Comparison of ENCODE assay signal across 24 mouse cellular contexts in genomic region chr5:138715561-138716095, GRCm38 (mm10). TPM values are rescaled to one million over a fixed set of nuclear protein-coding genes. Genes with fewer than 3 reads are reported as not detected.
A peak's percentile ranks its signal among the peaks of the same experiment; 100 is the strongest.
DNase-seq lines count a peak whose midpoint lies in the region; ATAC-seq and TF ChIP-seq lines count a peak whose summit lies in the region.
"Had no signal": no experiment of that assay in that cellular context is flagged by ENCODE, and none has a peak within 500 bp of the region (broad histone marks: within the 10 kb centered on the region; RNA-seq: fewer than 3 reads in every experiment).

No protein-coding gene starts in this region.

- whole genome bisulfite sequencing in hindbrain, embryonic 11.5 days, result 37% methylated on average over 14 of the region's 14 CpGs
- WGBS in hindbrain, embryonic 12.5 days, result 41% methylated on average over 14 of the region's 14 CpGs
- WGBS in neural tube, embryonic 11.5 days, result 35% methylated on average over 14 of the region's 14 CpGs

- no peak overlapping the region for H3K27ac ChIP-seq in hindbrain, embryonic 11.5 days (ENCODE audit: low read depth, low read length)
- H3K27ac ChIP-seq in hindbrain, embryonic 12.5 days, result no peak overlapping the region
- 0 out of 2 replicates have a peak overlapping the region, but pooled peaks have one; percentile 37 for H3K27ac ChIP-seq in ES-E14 (ENCODE audit: insufficient read depth, low read depth, low read length, poor library complexity, severe bottlenecking)
- no peak overlapping the region for H3K27ac ChIP-seq in neural tube, embryonic 11.5 days (ENCODE audit: low read depth, low read length)
- H3K27ac ChIP-seq: embryonic facial prominence, embryonic 15.5 days; hindbrain, embryonic 14.5 days; kidney, postnatal 0 days; limb, embryonic 12.5 days; macrophage had no signal

- H3K9ac ChIP-seq in hindbrain, embryonic 11.5 days (ENCODE audit: low read depth, low read length), result no peak overlapping the region
- H3K9ac ChIP-seq in hindbrain, embryonic 12.5 days, result no peak overlapping the region
- no peak overlapping the region for H3K9ac ChIP-seq in ES-E14 (ENCODE audit: insufficient read depth, low read depth, low read length, poor library complexity, severe bottlenecking)
- H3K9ac ChIP-seq in neural tube, embryonic 11.5 days (ENCODE audit: low read length), result no peak overlapping the region
- H3K9ac ChIP-seq: embryonic facial prominence, embryonic 15.5 days; hindbrain, embryonic 14.5 days; limb, embryonic 12.5 days; liver, postnatal 0 days had no signal

- in situ Hi-C loops in ES-E14 (cut with MboI; ENCODE audit: low sequenced_read_pairs in 2 of 2, unreplicated experiment in 2 of 2), result no loop called here

- no peak overlapping the region for H3K4me3 ChIP-seq in hindbrain, embryonic 11.5 days (ENCODE audit: low read depth, low read length)
- H3K4me3 ChIP-seq in hindbrain, embryonic 12.5 days, result no peak overlapping the region
- H3K4me3 ChIP-seq in ES-E14 (ENCODE audit: insufficient read depth in 1 of 2, low read depth in 1 of 2, low read length in 2 of 2, poor library complexity in 1 of 2, severe bottlenecking in 1 of 2), result no peak overlapping the region
- no peak overlapping the region for H3K4me3 ChIP-seq in neural tube, embryonic 11.5 days (ENCODE audit: low read depth, low read length)
- H3K4me3 ChIP-seq: embryonic facial prominence, embryonic 15.5 days; limb, embryonic 12.5 days; myocyte had no signal

- no peaks in the 10 kb centered on the region for H3K27me3 ChIP-seq in hindbrain, embryonic 11.5 days (ENCODE audit: control insufficient read depth, insufficient read depth, low read length)
- H3K27me3 ChIP-seq in hindbrain, embryonic 12.5 days, result no peaks in the 10 kb centered on the region
- no peaks in the 10 kb centered on the region for H3K27me3 ChIP-seq in neural tube, embryonic 11.5 days (ENCODE audit: control insufficient read depth, insufficient read depth, low read length)
- H3K27me3 ChIP-seq: embryonic facial prominence, embryonic 15.5 days; limb, embryonic 12.5 days had no signal

- no peak overlapping the region for H3K4me2 ChIP-seq in hindbrain, embryonic 11.5 days (replicated peaks; ENCODE audit: low read depth, low read length)
- H3K4me2 ChIP-seq in hindbrain, embryonic 12.5 days (replicated peaks), result no peak overlapping the region
- no peak overlapping the region for H3K4me2 ChIP-seq in neural tube, embryonic 11.5 days (ENCODE audit: low read depth)
- H3K4me2 ChIP-seq: embryonic facial prominence, embryonic 15.5 days; hindbrain, embryonic 14.5 days; limb, embryonic 12.5 days; liver, embryonic 11.5 days had no signal

- H3K9me3 ChIP-seq in hindbrain, embryonic 11.5 days (ENCODE audit: control insufficient read depth, low read length), result no peaks in the 10 kb centered on the region
- H3K9me3 ChIP-seq in hindbrain, embryonic 12.5 days (replicated peaks), result no peaks in the 10 kb centered on the region
- H3K9me3 ChIP-seq in ES-E14 (ENCODE audit: control insufficient read depth, insufficient read depth, low read depth, low read length), result no peaks in the 10 kb centered on the region
- H3K9me3 ChIP-seq in neural tube, embryonic 11.5 days (ENCODE audit: control insufficient read depth, low read length), result no peaks in the 10 kb centered on the region
- H3K9me3 ChIP-seq: embryonic facial prominence, embryonic 15.5 days; limb, embryonic 12.5 days had no signal

- H3K36me3 ChIP-seq in hindbrain, embryonic 11.5 days (ENCODE audit: control insufficient read depth, insufficient read depth, low read length), result no peaks in the 10 kb centered on the region
- no peaks in the 10 kb centered on the region for H3K36me3 ChIP-seq in hindbrain, embryonic 12.5 days
- H3K36me3 ChIP-seq in ES-E14 (ENCODE audit: control insufficient read depth, insufficient read depth, low read length, poor library complexity, severe bottlenecking), result no peaks in the 10 kb centered on the region
- H3K36me3 ChIP-seq in neural tube, embryonic 11.5 days (ENCODE audit: control insufficient read depth, insufficient read depth, low read length), result no peaks in the 10 kb centered on the region
- H3K36me3 ChIP-seq: embryonic facial prominence, embryonic 15.5 days; limb, embryonic 12.5 days had no signal

- ATAC-seq in hindbrain, embryonic 11.5 days (ENCODE audit: low FRiP score), result no peak
- no peak for ATAC-seq in hindbrain, embryonic 12.5 days (ENCODE audit: low FRiP score)
- ATAC-seq in neural tube, embryonic 11.5 days (ENCODE audit: insufficient read depth, low FRiP score, low TSS enrichment), result no peak
- ATAC-seq: forebrain, embryonic 14.5 days; liver, postnatal 0 days; lung, postnatal 0 days; midbrain, embryonic 16.5 days had no signal

- DNase-seq in hindbrain, embryonic 11.5 days (ENCODE audit: low spot score), result peak; percentile 18
- no peak for DNase-seq in ES-E14 (ENCODE audit: low read depth, low spot score)
- peak; percentile 55 for DNase-seq in embryo, embryonic 10 days (ENCODE audit: low spot score)
- DNase-seq in neural tube, embryonic 11.5 days (ENCODE audit: low spot score), result peak; percentile 13
- no peak for DNase-seq in thymus, postnatal 14 days
- no peak for DNase-seq in retina, postnatal 1 day
- DNase-seq: adrenal gland, postnatal 25 days; cerebellum, adult 9-11 months; gastrocnemius, postnatal 14 days; heart, adult 18-20 months; kidney, adult 2 months; liver, postnatal 0 days; right cerebral cortex, postnatal 25 days had no signal

- no peaks in the 10 kb centered on the region for H3K4me1 ChIP-seq in hindbrain, embryonic 11.5 days (replicated peaks; ENCODE audit: control insufficient read depth, insufficient read depth, low read length)
- no peaks in the 10 kb centered on the region for H3K4me1 ChIP-seq in hindbrain, embryonic 12.5 days
- peaks cover 0 to 3% of the 10 kb centered on the region in 2 experiments; a peak in 1 of 4 replicates for H3K4me1 ChIP-seq in ES-E14 (ENCODE audit: control insufficient read depth in 2 of 2, insufficient read depth in 2 of 2, low read length in 2 of 2, poor library complexity in 1 of 2)
- H3K4me1 ChIP-seq in neural tube, embryonic 11.5 days (ENCODE audit: control insufficient read depth, insufficient read depth, low read length), result no peaks in the 10 kb centered on the region
- H3K4me1 ChIP-seq: limb, embryonic 12.5 days had no signal

TF ChIP-seq in ES-E14, 5 proteins besides CTCF, POLR2A, EP300 and RAD21:
- TF ChIP-seq ZNF384 (IDR thresholded peaks at IDR 0.05; ENCODE audit: low read depth, low read length) (no peak), ZC3H11A (IDR thresholded peaks at IDR 0.05; ENCODE audit: borderline replicate concordance, low read depth, low read length) (no peak)

RNA-seq across cellular contexts. Expression of gene Fam20c, which starts 38.7 kb away (rescaled TPM):
- polyA plus RNA-seq in hindbrain, embryonic 11.5 days (2014; fragmentation: Nextera tagmentation; extraction: Ambion mirVana), result 26.4 and 27.9 TPM in 2 replicates
- 44.1 and 45.8 TPM in 2 replicates for polyA plus RNA-seq in hindbrain, embryonic 12.5 days (2016; fragmentation: Nextera tagmentation; extraction: Ambion mirVana)
- 8.0 and 14.7 TPM in 2 replicates for total RNA-seq in ES-E14 (2012; rRNA removed)
- polyA plus RNA-seq in neural tube, embryonic 11.5 days (2014; fragmentation: Nextera tagmentation; extraction: Ambion mirVana), result 25.5 and 28.2 TPM in 2 replicates

Comparison
In these comparisons a context has a peak if more than half of its experiments do, and no peak if none do; other contexts are left out.
1. DNase-seq: peak in hindbrain, embryonic 11.5 days (single experiment), embryo, embryonic 10 days (single experiment) and neural tube, embryonic 11.5 days (single experiment); none in ES-E14 (single experiment), thymus, postnatal 14 days (single experiment) and retina, postnatal 1 day (single experiment).